Mouse (Mus musculus) kidney, adult 2 months (tissue): Measurements from ENCODE around the gene Nat8f6.

Experiments used
- CTCF ChIP-seq: fragments of 200-500 bp; conservative IDR thresholded peaks from 2 replicates; pipeline ENCODE4 v1.5.1; 2011; ENCODE audit warnings: low read depth, mild to moderate bottlenecking, control low read depth, low read length, moderate library complexity, mixed read lengths; ENCODE audit not compliant: insufficient read depth, insufficient read length
- POLR2A ChIP-seq: fragments of 200-500 bp; IDR thresholded peaks from one replicate; pipeline ENCODE4 v1.6.1; 2011; ENCODE audit warnings: low read depth, low read length, control low read depth

GRCm38 (mm10) chr6:85829462-85829861 lies 8.7 kb upstream of the Nat8f6 start:
- TF ChIP-seq POLR2A (no peak), CTCF (no peak)
